Mouse (Mus musculus): ENCODE measurements at regions not wholly inside any gene's neighbourhood (a gene's known extent, or its start where the extent isn't known, plus 50 kb on each side); places are given as distances from the start of the nearest gene placed in this dataset. TPM values are rescaled to one million over a fixed set of nuclear protein-coding genes. Genes with fewer than 3 reads are reported as not detected.

- DNase-seq (ENCODE audit: low spot score) (no peak), ATAC-seq (ENCODE audit: insufficient number of reproducible peaks, low FRiP score, low TSS enrichment, low read depth) (no peak)
- no peaks in the 10 kb centered on the region for H3K9me3 ChIP-seq (ENCODE audit: control insufficient read depth, low read length)
- no peak overlapping the region for H3K9ac ChIP-seq (ENCODE audit: low read length)
- 90% methylated on average over 9 of the region's 9 CpGs for WGBS
- H3K4me2 ChIP-seq (ENCODE audit: low read depth, severe bottlenecking) = no peak overlapping the region
- H3K4me1 ChIP-seq (ENCODE audit: control insufficient read depth, insufficient read depth, low read length) = peaks cover 9% of the 10 kb centered on the region
- H3K27ac ChIP-seq (replicated peaks; ENCODE audit: low read depth, low read length) = no peak overlapping the region
- H3K27me3 ChIP-seq (ENCODE audit: control insufficient read depth, insufficient read depth, low read length) = no peaks in the 10 kb centered on the region
- H3K4me3 ChIP-seq (ENCODE audit: low read depth, low read length) = no peak overlapping the region
- no peaks in the 10 kb centered on the region for H3K36me3 ChIP-seq (ENCODE audit: control insufficient read depth, insufficient read depth, low read length)
These were observed 65.7 kb upstream of the Klf12 start for GRCm38 (mm10) chr14:100350021-100350790.

- Histone ChIP-seq H3K4me3 (ENCODE audit: low read depth, low read length) (no peak overlapping the region), H3K4me1 (ENCODE audit: control insufficient read depth, insufficient read depth, low read length) (peaks cover 4% of the 10 kb centered on the region), H3K27ac (replicated peaks; ENCODE audit: low read depth, low read length) (no peak overlapping the region), H3K9ac (ENCODE audit: low read length) (no peak overlapping the region), H3K4me2 (ENCODE audit: low read depth, severe bottlenecking) (no peak overlapping the region), H3K9me3 (ENCODE audit: control insufficient read depth, low read length) (no peaks in the 10 kb centered on the region), H3K27me3 (ENCODE audit: control insufficient read depth, insufficient read depth, low read length) (no peaks in the 10 kb centered on the region), H3K36me3 (ENCODE audit: control insufficient read depth, insufficient read depth, low read length) (no peaks in the 10 kb centered on the region)
- WGBS = 90% methylated on average over 4 of the region's 4 CpGs
- ATAC-seq (ENCODE audit: insufficient number of reproducible peaks, low FRiP score, low TSS enrichment, low read depth) (no peak), DNase-seq (ENCODE audit: low spot score) (no peak)
These were observed 64.1 kb upstream of the Klf12 start for GRCm38 (mm10) chr14:100348336-100349164.

DNA sequence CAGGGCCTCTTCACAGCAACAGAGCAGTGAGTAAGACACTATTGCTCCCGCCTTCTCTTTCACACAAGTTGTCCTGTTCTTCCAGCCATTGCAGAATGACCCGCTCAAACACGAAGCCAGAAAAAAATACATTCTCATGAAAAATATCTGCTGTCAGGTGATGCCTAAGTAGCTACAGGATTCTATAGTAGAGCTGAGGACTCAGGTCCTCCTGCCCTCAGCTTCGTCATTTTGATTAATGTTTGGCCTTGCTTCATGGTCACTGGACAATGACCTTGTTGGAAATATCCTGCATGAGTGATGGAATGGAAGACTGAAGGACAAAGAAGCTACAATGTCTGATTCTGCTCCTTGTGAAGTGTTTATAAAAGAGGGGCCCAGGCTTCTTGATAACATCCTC is 52.4 kb upstream of the Klf12 start:
- Histone ChIP-seq H3K36me3 (ENCODE audit: control insufficient read depth, insufficient read depth, low read length) (no peaks in the 10 kb centered on the region), H3K4me2 (ENCODE audit: low read depth, severe bottlenecking) (no peak overlapping the region), H3K9me3 (ENCODE audit: control insufficient read depth, low read length) (no peaks in the 10 kb centered on the region), H3K4me1 (ENCODE audit: control insufficient read depth, insufficient read depth, low read length) (no peaks in the 10 kb centered on the region), H3K4me3 (ENCODE audit: low read depth, low read length) (no peak overlapping the region), H3K27me3 (ENCODE audit: control insufficient read depth, insufficient read depth, low read length) (no peaks in the 10 kb centered on the region), H3K9ac (ENCODE audit: low read length) (no peak overlapping the region), H3K27ac (replicated peaks; ENCODE audit: low read depth, low read length) (no peak overlapping the region)
- ATAC-seq (ENCODE audit: insufficient number of reproducible peaks, low FRiP score, low TSS enrichment, low read depth) (no peak), DNase-seq (ENCODE audit: low spot score) (no peak)
- WGBS = 89% methylated on average over 4 of the region's 4 CpGs

Small RNA genes in the stretch of these regions (microRNA-seq; reads per million reads assigned to microRNA genes)
- gene Gm22401 = not detected
